Mouse (Mus musculus) activated CD4-positive, CD25-positive, alpha-beta regulatory T cell, adult 9 weeks (primary cell): Measurements from ENCODE around the gene Olfr458. TPM values are rescaled to one million over a fixed set of nuclear protein-coding genes. Genes with fewer than 3 reads are reported as not detected.

Source experiments
- polyA plus RNA-seq: library from polyadenylated mRNA; unstranded; fragments of 100-300 nt; shearing (Covaris generic); gene quantifications from one replicate; pipeline ENCODE4 v1.2.1, GENCODE M21; 2017

Olfr458 gene
- not detected for polyA plus RNA-seq

DNA sequence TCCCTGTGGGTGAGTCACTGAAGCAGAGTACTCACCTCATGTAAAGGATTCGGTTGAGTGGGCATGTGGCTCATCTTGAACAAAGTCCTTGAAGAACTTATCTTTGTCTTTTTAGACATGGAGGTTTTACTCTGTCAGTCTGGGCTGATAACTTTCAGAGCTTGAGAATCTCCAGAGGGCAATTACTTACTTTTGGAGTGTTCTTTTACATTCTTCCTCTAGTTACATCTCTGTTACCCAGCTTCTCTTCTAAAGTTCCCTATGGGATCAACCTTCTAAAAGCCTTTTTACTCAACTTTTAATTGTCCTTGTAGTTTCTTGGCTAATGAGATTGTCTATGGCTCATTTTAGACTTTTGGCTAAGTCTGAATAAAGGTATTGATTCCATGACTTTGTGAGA is at the start of gene Olfr458:
Gene Olfr458 (minus strand): TSS at position 101 of the 400 bp plus-strand sequence.

DNA sequence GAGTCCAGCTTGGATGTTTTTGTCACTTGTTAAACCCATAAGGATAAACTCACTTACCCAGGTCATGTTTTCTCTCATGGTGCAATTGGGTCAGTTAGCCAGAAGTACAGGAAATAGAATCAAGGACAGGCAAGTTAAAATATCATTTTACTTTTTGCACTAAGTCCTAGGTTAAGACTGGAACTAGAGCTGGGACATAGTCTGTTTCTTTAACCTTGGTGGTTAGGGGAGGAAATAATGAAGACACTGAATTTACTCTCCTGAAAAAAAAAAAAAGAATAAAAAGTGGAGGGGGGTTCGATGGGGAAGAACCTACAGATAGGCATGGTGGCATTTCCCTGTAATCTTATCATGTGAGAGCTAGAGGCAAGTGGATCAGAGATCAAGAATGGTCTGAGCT is 22.1 kb upstream of the Olfr458 start, which contains the start of gene Olfr456:
Gene Olfr456 (minus strand): TSS at position 101 of the 400 bp plus-strand sequence.

DNA sequence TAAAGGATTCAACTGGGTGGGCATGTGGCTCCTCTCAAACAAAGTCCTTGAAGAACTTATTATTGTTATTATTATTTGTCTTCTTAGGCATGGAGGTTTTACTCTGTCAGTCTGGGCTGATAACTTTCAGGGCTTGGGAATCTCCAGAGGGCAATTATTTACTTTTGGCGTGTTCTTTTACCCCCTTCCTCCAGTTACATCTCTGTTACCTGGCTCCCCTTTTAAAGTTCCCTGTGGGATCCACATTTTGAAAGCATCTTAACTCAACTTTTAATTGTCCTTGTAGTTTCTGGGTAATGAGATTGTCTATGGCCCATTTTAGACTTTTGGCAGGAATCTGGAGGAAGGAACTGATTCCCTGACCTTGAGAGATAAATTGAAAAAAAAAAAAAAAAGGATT is 11.2 kb upstream of the Olfr458 start, which contains the start of gene Olfr457:
Gene Olfr457 (minus strand): TSS at position 101 of the 400 bp plus-strand sequence.

DNA sequence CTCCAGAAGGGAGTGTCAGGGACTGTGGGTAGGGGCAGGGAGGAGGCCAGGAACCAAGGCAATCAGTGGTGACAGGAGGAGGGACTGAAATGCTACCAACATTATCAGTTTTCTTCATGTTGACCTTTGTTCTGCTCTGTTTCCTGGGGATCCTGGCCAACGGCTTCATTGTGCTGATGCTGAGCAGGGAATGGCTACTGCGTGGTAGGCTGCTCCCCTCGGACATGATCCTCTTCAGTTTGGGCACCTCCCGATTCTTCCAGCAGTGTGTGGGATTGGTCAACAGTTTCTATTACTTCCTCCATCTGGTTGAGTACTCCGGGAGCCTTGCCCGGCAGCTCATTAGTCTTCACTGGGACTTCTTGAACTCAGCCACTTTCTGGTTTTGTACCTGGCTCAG is 30.6 kb downstream of the Olfr458 start, which contains the start of gene Tas2r126:
Gene Tas2r126 (plus strand): TSS at position 90 of the 400 bp plus-strand sequence.

Other genes with a start within 250 kb of the Olfr458 start
- gene Tas2r144, start 249.9 kb downstream of the Olfr458 start, polyA plus RNA-seq: not detected
- 13.4 TPM for gene Gstk1, start 219.3 kb downstream of the Olfr458 start, polyA plus RNA-seq
- gene Tmem139, start 203.2 kb downstream of the Olfr458 start, polyA plus RNA-seq: not detected
- 77.7 TPM for gene Casp2, start 200.2 kb downstream of the Olfr458 start, polyA plus RNA-seq
- gene Clcn1, start 178.5 kb downstream of the Olfr458 start, polyA plus RNA-seq: not detected
- gene Fam131b, start 140.6 kb downstream of the Olfr458 start, polyA plus RNA-seq: not detected
- 91.9 TPM for gene Zyx, start 115.6 kb downstream of the Olfr458 start, polyA plus RNA-seq
- 0.16 TPM for gene Epha1, start 91.9 kb downstream of the Olfr458 start, polyA plus RNA-seq
- not detected for gene Tas2r143, start 65.0 kb downstream of the Olfr458 start, polyA plus RNA-seq
- gene Tas2r135, start 59.8 kb downstream of the Olfr458 start, polyA plus RNA-seq: not detected
- gene Tas2r126, start 30.7 kb downstream of the Olfr458 start, polyA plus RNA-seq: not detected
- not detected for gene Olfr457, start 11.1 kb upstream of the Olfr458 start, polyA plus RNA-seq
- not detected for gene Olfr456, start 22.0 kb upstream of the Olfr458 start, polyA plus RNA-seq
- gene Olfr455, start 82.4 kb upstream of the Olfr458 start, polyA plus RNA-seq: not detected
- not detected for gene Tcaf3, start 132.5 kb upstream of the Olfr458 start, polyA plus RNA-seq
- not detected for gene Tcaf2, start 180.1 kb upstream of the Olfr458 start, polyA plus RNA-seq
- not detected for gene Tcaf1, start 244.9 kb upstream of the Olfr458 start, polyA plus RNA-seq